Mouse (Mus musculus): ENCODE measurements around the gene Lca5l.

GRCm38 (mm10) chr16:96231251-96231650 is 39.2 kb upstream of the Lca5l start:
- TF ChIP-seq CTCF (IDR thresholded peaks at IDR 0.05; ENCODE audit: control insufficient read depth, insufficient read depth, insufficient replicate concordance, low read depth, low read length) (no peak), POLR2A (IDR thresholded peaks at IDR 0.05; ENCODE audit: control insufficient read depth, low read depth, low read length) (no peak)
